Mouse (Mus musculus) heart, embryonic 12.5 days (tissue): ENCODE measurements at regions not wholly inside any gene's neighbourhood (a gene's known extent, or its start where the extent isn't known, plus 50 kb on each side); places are given as distances from the start of the nearest gene placed in this dataset.

Experiments
- ATAC-seq: fragments of 200-750 bp; cut with Nextera tagmentation; 2 replicates; pipeline ENCODE4 v1.8.0; 2017; ENCODE audit warnings: moderate TSS enrichment, moderate library complexity; ENCODE audit not compliant: insufficient number of reproducible peaks, low FRiP score
- H3K27ac ChIP-seq: fragments of 300-500 bp; sonication (generic); 2 replicates; pipeline ENCODE4 v1.5.1; 2016; ENCODE audit warnings: mild to moderate bottlenecking, moderate library complexity; ENCODE audit not compliant: poor library complexity, severe bottlenecking
- H3K27me3 ChIP-seq: fragments of 300-500 bp; sonication (generic); replicated peaks from 2 replicates; pipeline ENCODE4 v1.6.1; 2016; ENCODE audit warnings: mild to moderate bottlenecking, moderate library complexity
- H3K36me3 ChIP-seq: fragments of 300-500 bp; sonication (generic); 2 replicates; pipeline ENCODE4 v1.6.1; 2016; ENCODE audit warnings: mild to moderate bottlenecking, moderate library complexity
- H3K4me1 ChIP-seq: fragments of 300-500 bp; sonication (generic); replicated peaks from 2 replicates; pipeline ENCODE4 v1.6.1; 2016; ENCODE audit warnings: mild to moderate bottlenecking
- H3K4me2 ChIP-seq: fragments of 300-500 bp; sonication (generic); 2 replicates; pipeline ENCODE4 v1.6.1; 2016; ENCODE audit warnings: mild to moderate bottlenecking, moderate library complexity
- H3K4me3 ChIP-seq: fragments of 300-500 bp; sonication (generic); 2 replicates; pipeline ENCODE4 v1.5.1; 2016; ENCODE audit warnings: mild to moderate bottlenecking
- H3K9ac ChIP-seq: fragments of 300-500 bp; sonication (generic); 2 replicates; pipeline ENCODE4 v1.6.1; 2016; ENCODE audit warnings: mild to moderate bottlenecking, moderate library complexity
- H3K9me3 ChIP-seq: fragments of 300-500 bp; sonication (generic); replicated peaks from 2 replicates; pipeline ENCODE4 v1.6.1; 2016; ENCODE audit warnings: mild to moderate bottlenecking, moderate library complexity
- WGBS: fragments of 180-500 bp; shearing (Covaris S2); methylation state at CpG from one replicate; pipeline ENCODE4 v1.1.7; 2016; 5-methylcytosine and 5-hydroxymethylcytosine counted together

DNA sequence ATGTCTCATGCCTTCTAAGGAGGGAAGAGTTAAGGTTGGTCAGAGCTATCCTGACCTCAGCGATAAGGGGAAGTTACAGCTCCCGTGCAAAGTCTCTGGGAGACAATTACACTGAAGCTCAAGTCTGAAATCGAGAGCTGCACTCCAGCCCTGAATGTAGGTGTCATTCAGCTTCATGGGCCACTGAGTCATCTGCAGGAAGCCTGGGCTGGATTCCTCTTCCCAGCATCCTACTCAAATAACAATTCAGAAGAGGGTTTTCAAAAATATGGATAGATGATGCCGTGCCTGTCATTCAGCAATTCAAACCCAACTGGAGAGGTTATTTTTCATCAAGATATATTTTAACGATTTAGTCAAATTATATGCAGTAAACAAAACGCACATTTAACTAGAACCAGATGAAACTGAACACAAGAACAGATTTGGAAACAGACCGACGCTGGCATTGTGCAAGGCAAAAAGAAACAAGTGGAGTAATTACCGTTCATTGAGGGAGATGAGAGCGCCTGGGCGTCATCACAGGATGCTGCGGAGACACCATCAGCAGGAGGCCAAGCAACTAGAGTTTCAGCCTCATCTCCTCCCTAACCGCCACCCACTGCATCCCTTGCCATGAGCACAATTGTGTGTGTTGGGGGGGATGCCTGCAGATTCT lies 57.8 kb upstream of the Cfap46 start:
- no peak for ATAC-seq
- WGBS, result 63% methylated on average over 13 of the region's 13 CpGs
- Histone ChIP-seq H3K27ac (no peak overlapping the region), H3K4me2 (no peak overlapping the region), H3K9me3 (peaks cover 5% of the 10 kb centered on the region), H3K9ac (no peak overlapping the region), H3K27me3 (no peaks in the 10 kb centered on the region), H3K4me3 (no peak overlapping the region), H3K4me1 (no peaks in the 10 kb centered on the region), H3K36me3 (no peaks in the 10 kb centered on the region)

GRCm38 (mm10) chr7:139746803-139747202 lies 63.2 kb upstream of the Cfap46 start:
- Histone ChIP-seq H3K36me3 (no peaks in the 10 kb centered on the region), H3K4me2 (no peak overlapping the region), H3K4me3 (no peak overlapping the region), H3K27ac (no peak overlapping the region), H3K9ac (no peak overlapping the region), H3K27me3 (no peaks in the 10 kb centered on the region), H3K9me3 (peaks cover 5% of the 10 kb centered on the region), H3K4me1 (no peaks in the 10 kb centered on the region)
- no peak for ATAC-seq
- 35% methylated on average over 1 of the region's 1 CpGs for WGBS

DNA sequence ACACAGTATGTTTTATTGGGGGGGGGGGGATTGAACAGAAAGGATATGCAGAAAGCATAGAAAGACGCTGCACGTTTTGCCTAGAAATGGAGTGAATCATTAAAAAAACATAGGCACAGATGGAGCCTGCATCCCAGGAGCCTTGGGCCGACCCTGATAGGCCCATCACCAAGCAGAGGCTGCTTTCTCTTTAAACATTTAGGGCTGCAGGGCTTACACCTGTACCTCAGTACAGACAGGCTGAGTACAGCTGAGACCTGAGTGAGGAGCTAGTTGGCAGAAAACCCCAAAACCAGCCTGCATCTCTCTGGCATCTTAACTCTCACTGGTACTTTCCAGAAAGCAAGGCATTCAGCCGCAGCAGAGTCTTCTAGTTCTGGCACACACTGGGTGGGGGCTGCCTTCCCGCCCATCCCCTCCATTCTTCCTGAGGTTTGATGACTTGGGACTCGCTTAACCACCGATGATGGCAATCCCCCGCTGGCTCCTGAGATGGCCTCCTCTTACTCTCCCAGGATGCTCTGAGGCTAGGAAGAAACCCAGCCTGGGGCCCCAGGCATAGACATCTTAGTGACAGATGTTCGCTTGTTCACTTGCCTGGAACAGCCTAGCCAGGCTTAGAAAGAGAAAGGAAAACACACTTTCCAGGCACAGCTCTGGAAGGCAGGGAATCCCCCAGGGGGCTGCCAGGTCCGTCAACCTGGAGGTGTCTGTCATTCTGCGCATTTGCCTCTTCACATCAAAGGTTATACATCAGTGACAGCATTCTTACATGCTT lies 63.9 kb upstream of the Cfap46 start:
- Histone ChIP-seq H3K4me2 (no peak overlapping the region), H3K4me3 (no peak overlapping the region), H3K27ac (no peak overlapping the region), H3K9me3 (peaks cover 5% of the 10 kb centered on the region), H3K27me3 (no peaks in the 10 kb centered on the region), H3K9ac (no peak overlapping the region), H3K4me1 (no peaks in the 10 kb centered on the region), H3K36me3 (no peaks in the 10 kb centered on the region)
- ATAC-seq, result no peak
- WGBS, result 70% methylated on average over 11 of the region's 11 CpGs

DNA sequence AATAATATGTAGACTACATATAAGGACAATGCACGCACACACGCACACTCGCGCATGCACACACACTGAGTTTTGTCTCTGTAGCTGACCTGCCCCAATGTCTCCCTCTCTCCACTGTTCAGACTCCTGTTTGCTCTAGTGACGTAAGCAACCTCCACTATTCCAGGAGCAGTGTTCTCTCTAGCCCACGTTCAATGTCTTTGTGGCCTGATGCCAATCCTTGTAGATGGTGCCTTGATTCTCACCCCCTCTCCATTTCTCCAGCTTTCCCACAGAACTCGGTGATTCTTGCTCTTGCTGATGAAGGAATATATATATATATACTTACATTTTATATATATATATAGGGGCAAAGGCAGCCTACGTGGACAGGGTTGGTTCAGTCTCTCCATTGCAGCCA lies 71.4 kb upstream of the Cfap46 start:
- 87% methylated on average over 8 of the region's 8 CpGs for WGBS
- no peak for ATAC-seq

DNA sequence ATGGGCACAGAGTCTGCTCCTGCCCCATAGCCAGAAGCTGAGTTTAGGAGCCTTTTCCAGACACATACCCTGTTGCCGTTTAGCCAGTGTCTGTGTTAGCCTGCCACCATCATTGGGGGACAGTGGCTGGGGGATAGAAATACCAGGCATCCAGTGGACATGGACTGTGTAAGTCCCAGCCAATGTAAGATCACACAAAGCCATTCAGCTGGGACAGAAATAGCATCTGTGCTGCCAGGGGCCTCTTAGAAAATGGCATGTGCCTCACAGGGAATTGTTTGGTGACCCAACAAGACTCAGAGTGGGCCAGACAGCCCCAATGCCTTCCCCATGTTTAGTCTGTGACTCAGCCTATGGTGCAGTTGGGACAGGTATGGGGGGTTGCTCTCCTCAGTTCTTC lies 71.5 kb upstream of the Adgra1 start:
- 0 out of 2 replicates have a peak, but pooled peaks have one; percentile 53 for ATAC-seq
- 0 out of 2 replicates have a peak overlapping the region, but pooled peaks have one; percentile 4 for H3K4me2 ChIP-seq
- no peak overlapping the region for H3K9ac ChIP-seq
- H3K36me3 ChIP-seq, result no peaks in the 10 kb centered on the region
- H3K9me3 ChIP-seq, result no peaks in the 10 kb centered on the region
- H3K27ac ChIP-seq, result peak overlapping the region; percentile 55
- 44% methylated on average over 1 of the region's 1 CpGs for WGBS
- peaks cover 20% of the 10 kb centered on the region for H3K4me1 ChIP-seq
- H3K27me3 ChIP-seq, result no peaks in the 10 kb centered on the region
- H3K4me3 ChIP-seq, result no peak overlapping the region

More for the DNA sequence above, 71.4 kb upstream of the Cfap46 start:
- Histone ChIP-seq H3K9me3 (no peaks in the 10 kb centered on the region), H3K4me3 (no peak overlapping the region), H3K27me3 (no peaks in the 10 kb centered on the region), H3K9ac (no peak overlapping the region), H3K36me3 (no peaks in the 10 kb centered on the region), H3K4me1 (no peaks in the 10 kb centered on the region), H3K4me2 (no peak overlapping the region), H3K27ac (no peak overlapping the region)

GRCm38 (mm10) chr7:139763241-139763640 lies 70.7 kb upstream of the Adgra1 start:
- Histone ChIP-seq H3K4me2 (no peak overlapping the region), H3K36me3 (no peaks in the 10 kb centered on the region), H3K9ac (no peak overlapping the region), H3K9me3 (no peaks in the 10 kb centered on the region), H3K27ac (peak overlapping the region; percentile 55), H3K4me3 (no peak overlapping the region), H3K27me3 (no peaks in the 10 kb centered on the region), H3K4me1 (peaks cover 20% of the 10 kb centered on the region)
- 43% methylated on average over 4 of the region's 4 CpGs for WGBS
- ATAC-seq, result no peak

- Histone ChIP-seq H3K9ac (no peak overlapping the region), H3K27ac (no peak overlapping the region), H3K4me1 (peaks cover 20% of the 10 kb centered on the region), H3K36me3 (no peaks in the 10 kb centered on the region), H3K9me3 (no peaks in the 10 kb centered on the region), H3K4me2 (no peak overlapping the region), H3K27me3 (no peaks in the 10 kb centered on the region), H3K4me3 (no peak overlapping the region)
- WGBS, result 67% methylated on average over 3 of the region's 3 CpGs
- no peak for ATAC-seq
These were observed 67.7 kb upstream of the Adgra1 start for GRCm38 (mm10) chr7:139766296-139766695.

DNA sequence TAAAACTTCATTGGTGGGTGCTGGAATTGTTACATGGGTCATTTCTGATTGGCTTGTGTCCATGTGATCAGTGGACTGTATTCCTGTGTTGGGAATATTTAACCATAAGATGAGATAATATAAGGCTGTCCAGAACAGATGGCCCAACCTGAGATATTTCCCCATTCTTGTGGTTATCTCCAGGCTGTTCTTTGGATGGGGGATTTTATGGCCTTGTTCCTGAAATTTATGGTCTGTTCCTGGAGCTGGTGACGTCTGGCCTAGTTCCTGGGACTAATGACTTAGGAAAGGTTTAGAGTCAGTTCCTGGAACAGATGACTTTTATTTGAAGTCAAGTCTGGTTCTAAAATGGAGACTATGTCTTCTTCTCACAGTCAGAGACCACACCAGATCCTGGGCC lies 64.8 kb upstream of the Adgra1 start:
- Histone ChIP-seq H3K4me1 (no peaks in the 10 kb centered on the region), H3K27me3 (no peaks in the 10 kb centered on the region; the same call in 1 of the 2 replicates), H3K4me3 (no peak overlapping the region), H3K9me3 (no peaks in the 10 kb centered on the region), H3K27ac (no peak overlapping the region), H3K9ac (no peak overlapping the region), H3K36me3 (no peaks in the 10 kb centered on the region), H3K4me2 (no peak overlapping the region)
- ATAC-seq, result no peak
- WGBS, result 75% methylated on average over 1 of the region's 1 CpGs

DNA sequence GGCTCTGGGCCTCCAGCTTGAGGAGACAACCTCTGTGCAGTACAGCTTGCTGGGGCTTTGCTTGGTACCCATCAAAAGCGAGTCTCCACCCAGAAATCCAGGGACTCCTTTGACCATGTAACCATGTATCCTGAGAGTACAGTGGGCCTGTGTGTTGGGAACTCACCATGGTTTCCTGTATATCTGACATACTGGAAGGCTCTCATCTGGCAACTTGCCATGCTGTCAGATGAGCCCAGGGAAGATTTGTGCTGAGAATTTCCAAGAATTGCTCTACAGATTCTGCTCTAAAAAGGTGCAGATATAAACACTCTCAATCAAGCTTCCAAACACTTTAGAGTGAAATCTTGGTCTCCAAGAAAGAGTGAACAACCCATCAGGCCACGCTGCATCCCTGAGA lies 56.7 kb upstream of the Adgra1 start:
- Histone ChIP-seq H3K27me3 (peaks cover 3% of the 10 kb centered on the region; the same call in 1 of the 2 replicates), H3K4me3 (no peak overlapping the region), H3K9me3 (no peaks in the 10 kb centered on the region), H3K4me1 (peaks cover 14% of the 10 kb centered on the region), H3K36me3 (no peaks in the 10 kb centered on the region), H3K27ac (no peak overlapping the region), H3K9ac (no peak overlapping the region), H3K4me2 (no peak overlapping the region)
- 70% methylated on average over 2 of the region's 2 CpGs for WGBS
- ATAC-seq, result no peak

- WGBS, result 80% methylated on average over 3 of the region's 3 CpGs
- no peak overlapping the region for H3K4me2 ChIP-seq
- no peak overlapping the region for H3K27ac ChIP-seq
These were observed 54.1 kb upstream of the Adgra1 start for GRCm38 (mm10) chr7:139779876-139780275.

GRCm38 (mm10) chr7:139781513-139781912 lies 52.5 kb upstream of the Adgra1 start:
- Histone ChIP-seq H3K9me3 (no peaks in the 10 kb centered on the region), H3K4me1 (peaks cover 14% of the 10 kb centered on the region), H3K4me2 (no peak overlapping the region), H3K27me3 (0 out of 2 replicates have a peak, but pooled peaks cover 3% of the 10 kb centered on the region), H3K4me3 (no peak overlapping the region), H3K27ac (no peak overlapping the region), H3K9ac (no peak overlapping the region), H3K36me3 (no peaks in the 10 kb centered on the region)
- 41% methylated on average over 2 of the region's 2 CpGs for WGBS
- ATAC-seq, result no peak; the same call in 1 of the 2 replicates

More at GRCm38 (mm10) chr7:139779876-139780275, 54.1 kb upstream of the Adgra1 start:
- H3K36me3 ChIP-seq, result no peaks in the 10 kb centered on the region
- peaks cover 14% of the 10 kb centered on the region for H3K4me1 ChIP-seq
- ATAC-seq, result no peak
- no peak overlapping the region for H3K9ac ChIP-seq
- no peaks in the 10 kb centered on the region for H3K9me3 ChIP-seq
- 0 out of 2 replicates have a peak, but pooled peaks cover 3% of the 10 kb centered on the region for H3K27me3 ChIP-seq
- no peak overlapping the region for H3K4me3 ChIP-seq
